Mouse (Mus musculus): ENCODE measurements at regions not wholly inside any gene's neighbourhood (a gene's known extent, or its start where the extent isn't known, plus 50 kb on each side); places are given as distances from the start of the nearest gene placed in this dataset.
"Not testable (repeated sequence)": the region's sequence is repeated elsewhere in the genome, so short reads cannot be mapped to it uniquely, and the experiment has no call there.

DNA sequence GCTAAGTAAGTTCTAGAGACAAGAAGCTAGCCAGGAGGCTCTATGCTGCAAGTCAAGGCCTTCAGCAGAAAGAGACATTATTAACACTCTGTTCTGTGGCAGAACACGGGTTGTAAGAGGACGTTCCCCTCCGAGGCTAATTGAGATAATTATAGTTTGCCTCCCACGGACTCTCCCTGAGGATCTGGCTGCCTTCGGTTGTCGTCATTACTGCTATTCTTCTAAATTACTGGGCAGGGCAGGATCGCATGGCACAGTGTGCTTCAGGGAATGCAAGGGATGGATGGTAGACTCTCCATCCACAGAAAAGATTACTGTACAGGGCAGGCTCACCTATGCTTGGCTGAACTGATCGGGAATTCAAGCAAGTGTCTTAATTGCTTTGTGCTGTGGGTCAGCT is 124.7 kb upstream of the Rgma start:
- Histone ChIP-seq H3K4me2 (replicated peaks) (no peak overlapping the region), H3K4me1 (peaks cover 10% of the 10 kb centered on the region), H3K27ac (no peak overlapping the region), H3K4me3 (no peak overlapping the region), H3K36me3 (no peaks in the 10 kb centered on the region), H3K9ac (no peak overlapping the region), H3K27me3 (no peaks in the 10 kb centered on the region), H3K9me3 (no peaks in the 10 kb centered on the region)
- 30% methylated on average over 8 of the region's 8 CpGs for WGBS
- ATAC-seq (ENCODE audit: low FRiP score, low read depth), result no peak

DNA sequence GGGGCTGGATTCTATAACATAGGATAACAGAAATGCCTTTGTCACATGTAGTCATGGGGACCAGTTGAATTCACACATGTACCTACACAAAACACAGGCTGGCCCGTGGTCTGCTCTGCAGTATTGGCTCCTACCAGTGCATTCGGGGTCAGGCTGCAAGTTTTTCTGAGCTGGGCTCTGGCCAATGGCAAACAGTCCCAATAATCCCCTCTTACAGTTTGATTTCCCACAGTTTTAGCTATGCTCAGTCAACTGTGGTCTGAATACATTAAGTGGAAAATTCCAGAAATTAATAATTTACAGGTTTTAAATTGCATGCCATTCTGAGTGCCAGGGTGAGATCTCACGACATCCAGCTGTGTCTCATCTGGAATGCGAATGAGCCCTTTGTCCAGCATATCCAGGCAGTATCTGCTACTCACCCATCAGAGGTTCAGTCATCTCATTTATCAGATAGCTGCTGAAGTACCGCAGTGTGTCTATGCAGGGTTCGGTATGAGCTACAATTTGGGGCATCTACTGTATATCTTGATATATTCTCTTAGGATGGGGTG is 124.0 kb upstream of the Rgma start:
- H3K27me3 ChIP-seq, result no peaks in the 10 kb centered on the region
- peaks cover 10% of the 10 kb centered on the region for H3K4me1 ChIP-seq
- H3K36me3 ChIP-seq, result no peaks in the 10 kb centered on the region
- H3K4me3 ChIP-seq, result no peak overlapping the region
- WGBS, result 79% methylated on average over 6 of the region's 6 CpGs
- H3K9me3 ChIP-seq, result no peaks in the 10 kb centered on the region
- no peak overlapping the region for H3K9ac ChIP-seq
- no peak for ATAC-seq (ENCODE audit: low FRiP score, low read depth)
- H3K27ac ChIP-seq, result no peak overlapping the region
- H3K4me2 ChIP-seq (replicated peaks), result no peak overlapping the region

DNA sequence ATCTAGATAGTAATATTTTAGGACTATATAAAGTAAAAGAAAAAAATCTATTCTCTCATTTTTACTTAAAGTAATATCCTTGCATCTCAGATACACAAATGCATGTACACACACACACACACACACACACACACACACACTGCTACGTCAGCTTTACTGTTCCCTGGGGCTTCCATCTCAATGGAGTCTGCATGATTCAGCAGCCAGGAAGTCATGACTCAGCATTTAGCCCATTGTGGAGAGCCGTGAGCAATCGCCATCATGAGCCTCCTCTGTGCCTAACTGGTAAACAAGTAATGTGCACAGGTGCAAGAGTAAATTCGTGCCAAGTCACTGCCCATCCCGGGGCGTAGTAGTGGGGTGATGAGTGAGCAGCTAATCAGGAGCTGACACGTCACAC is 120.3 kb upstream of the Rgma start:
- H3K4me2 ChIP-seq (replicated peaks); H3K36me3 ChIP-seq; H3K4me3 ChIP-seq; H3K4me1 ChIP-seq; H3K27me3 ChIP-seq; ATAC-seq (ENCODE audit: low FRiP score, low read depth); H3K27ac ChIP-seq; H3K9ac ChIP-seq; H3K9me3 ChIP-seq: not testable (repeated sequence)
- 81% methylated on average over 7 of the region's 7 CpGs for WGBS

DNA sequence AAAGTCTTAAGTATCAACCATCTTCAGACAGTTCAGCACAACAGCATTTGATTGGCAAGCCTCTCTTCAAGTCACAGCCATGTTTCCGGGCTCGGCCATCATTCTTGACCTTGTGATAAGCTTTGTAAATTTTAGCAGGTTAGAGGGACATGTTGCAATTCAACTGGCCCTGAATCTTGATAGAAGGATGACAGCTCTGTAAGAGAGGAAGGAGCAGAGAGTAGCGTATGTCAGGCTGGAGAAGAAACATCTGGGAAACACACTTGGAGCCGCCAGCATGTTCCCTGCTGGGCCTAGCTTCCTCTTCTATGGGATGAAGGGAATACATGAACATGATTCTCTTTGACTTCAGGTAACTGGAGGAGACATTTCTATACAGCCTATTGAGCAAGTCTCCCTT is 115.2 kb upstream of the Rgma start:
- no peak for ATAC-seq (ENCODE audit: low FRiP score, low read depth)
- 84% methylated on average over 4 of the region's 4 CpGs for WGBS

DNA sequence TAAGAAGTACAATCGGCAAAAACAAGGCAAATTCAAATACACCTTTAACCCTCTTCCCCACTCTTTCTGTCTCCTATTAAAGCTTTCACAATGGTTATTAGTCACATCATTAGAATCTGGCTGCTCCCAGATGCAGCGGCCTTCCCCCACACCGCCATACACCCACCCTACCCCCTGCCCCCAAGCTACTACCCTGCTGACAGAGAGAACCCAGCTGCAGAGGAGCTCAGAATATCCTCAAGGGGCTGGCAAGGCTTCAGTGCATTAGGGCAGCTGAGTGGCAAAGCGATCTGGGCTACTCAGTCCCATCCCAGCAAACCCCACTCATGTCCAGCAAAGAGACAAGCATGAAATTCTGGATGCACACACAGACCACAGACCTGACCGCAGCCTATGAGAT is 113.6 kb upstream of the Rgma start:
- no peak overlapping the region for H3K27ac ChIP-seq
- no peaks in the 10 kb centered on the region for H3K27me3 ChIP-seq
- no peak overlapping the region for H3K4me3 ChIP-seq
- H3K4me1 ChIP-seq, result no peaks in the 10 kb centered on the region
- no peak overlapping the region for H3K4me2 ChIP-seq (replicated peaks)
- no peaks in the 10 kb centered on the region for H3K9me3 ChIP-seq
- no peak for ATAC-seq (ENCODE audit: low FRiP score, low read depth)
- H3K9ac ChIP-seq, result no peak overlapping the region
- no peaks in the 10 kb centered on the region for H3K36me3 ChIP-seq
- WGBS, result 57% methylated on average over 5 of the region's 5 CpGs

More for the DNA sequence above, 115.2 kb upstream of the Rgma start:
- H3K27me3 ChIP-seq, result no peaks in the 10 kb centered on the region
- H3K4me1 ChIP-seq, result no peaks in the 10 kb centered on the region
- no peaks in the 10 kb centered on the region for H3K9me3 ChIP-seq
- no peak overlapping the region for H3K4me2 ChIP-seq (replicated peaks)
- no peak overlapping the region for H3K9ac ChIP-seq
- H3K36me3 ChIP-seq, result no peaks in the 10 kb centered on the region
- no peak overlapping the region for H3K27ac ChIP-seq
- no peak overlapping the region for H3K4me3 ChIP-seq

DNA sequence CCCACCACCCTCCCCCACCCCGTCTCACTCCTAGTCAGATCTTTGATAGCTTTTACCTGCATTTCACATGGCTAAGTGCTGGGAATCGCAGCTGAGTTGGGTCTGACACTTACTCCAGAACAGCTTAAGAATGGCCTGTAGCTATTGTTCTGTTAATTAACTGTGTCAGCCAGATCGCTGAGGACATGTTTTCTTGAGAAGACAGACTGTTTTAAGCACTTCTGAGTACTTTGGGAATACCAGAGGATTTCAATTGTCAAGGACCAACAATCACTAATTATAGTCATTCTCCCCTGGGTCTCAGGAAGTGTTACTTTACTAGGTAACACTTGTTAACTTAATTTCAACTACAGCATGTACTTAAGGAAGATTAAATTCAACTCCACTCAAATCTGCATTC is 112.8 kb upstream of the Rgma start:
- ATAC-seq (ENCODE audit: low FRiP score, low read depth), result no peak
- H3K27ac ChIP-seq, result no peak overlapping the region
- 46% methylated on average over 3 of the region's 3 CpGs for WGBS
- H3K9ac ChIP-seq, result no peak overlapping the region
- H3K4me2 ChIP-seq (replicated peaks), result no peak overlapping the region
- no peak overlapping the region for H3K4me3 ChIP-seq
- no peaks in the 10 kb centered on the region for H3K36me3 ChIP-seq
- H3K9me3 ChIP-seq, result no peaks in the 10 kb centered on the region
- H3K4me1 ChIP-seq, result no peaks in the 10 kb centered on the region
- no peaks in the 10 kb centered on the region for H3K27me3 ChIP-seq

DNA sequence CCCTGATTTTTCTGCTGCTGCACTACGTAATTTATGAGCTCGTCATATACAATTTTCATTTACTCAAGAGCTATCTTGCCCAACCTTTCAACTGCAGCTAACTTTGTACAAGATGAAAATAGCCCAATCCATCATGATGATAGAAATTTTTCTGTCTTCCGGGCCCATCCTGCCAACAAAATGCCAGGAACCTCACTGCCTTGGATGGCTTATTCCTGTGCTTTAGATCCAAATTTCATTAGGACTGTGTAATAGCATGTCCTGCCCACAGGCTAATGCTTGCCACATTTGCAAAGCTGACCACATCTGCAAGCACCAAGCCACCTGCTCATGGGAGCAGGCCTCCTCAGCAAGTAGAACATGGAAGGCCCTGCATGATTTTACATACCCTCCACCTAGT is 105.7 kb upstream of the Rgma start:
- Histone ChIP-seq H3K4me3 (no peak overlapping the region), H3K4me1 (no peaks in the 10 kb centered on the region), H3K9ac (no peak overlapping the region), H3K9me3 (no peaks in the 10 kb centered on the region), H3K4me2 (replicated peaks) (no peak overlapping the region), H3K36me3 (no peaks in the 10 kb centered on the region), H3K27me3 (no peaks in the 10 kb centered on the region), H3K27ac (no peak overlapping the region)
- ATAC-seq (ENCODE audit: low FRiP score, low read depth), result no peak
- 83% methylated on average over 3 of the region's 3 CpGs for WGBS

DNA sequence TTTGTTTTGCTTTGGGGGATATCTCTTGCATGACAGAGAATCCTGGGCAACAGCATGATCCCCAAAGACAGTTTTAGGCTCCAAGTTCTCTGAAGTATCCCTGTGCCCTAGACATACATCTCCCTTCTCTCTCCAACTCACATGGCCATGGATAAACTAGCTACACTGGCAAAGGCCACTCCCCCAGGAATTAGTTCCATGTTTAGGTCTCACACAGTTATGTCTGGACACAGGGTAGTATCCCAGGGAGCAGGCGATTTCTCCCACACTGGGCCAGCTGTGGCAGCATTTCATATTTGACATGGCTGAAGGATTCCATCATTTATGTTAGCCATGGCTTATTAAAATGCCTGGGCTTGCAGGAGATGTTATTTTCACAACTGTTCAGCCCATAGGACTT is 102.5 kb upstream of the Rgma start:
- no peaks in the 10 kb centered on the region for H3K27me3 ChIP-seq
- H3K9me3 ChIP-seq, result 0 out of 2 replicates have a peak, but pooled peaks cover 3% of the 10 kb centered on the region
- H3K4me1 ChIP-seq, result no peaks in the 10 kb centered on the region
- no peak overlapping the region for H3K27ac ChIP-seq
- ATAC-seq (ENCODE audit: low FRiP score, low read depth), result no peak
- 83% methylated on average over 1 of the region's 1 CpGs for WGBS
- no peaks in the 10 kb centered on the region for H3K36me3 ChIP-seq
- no peak overlapping the region for H3K4me2 ChIP-seq (replicated peaks)
- no peak overlapping the region for H3K4me3 ChIP-seq
- H3K9ac ChIP-seq, result no peak overlapping the region

DNA sequence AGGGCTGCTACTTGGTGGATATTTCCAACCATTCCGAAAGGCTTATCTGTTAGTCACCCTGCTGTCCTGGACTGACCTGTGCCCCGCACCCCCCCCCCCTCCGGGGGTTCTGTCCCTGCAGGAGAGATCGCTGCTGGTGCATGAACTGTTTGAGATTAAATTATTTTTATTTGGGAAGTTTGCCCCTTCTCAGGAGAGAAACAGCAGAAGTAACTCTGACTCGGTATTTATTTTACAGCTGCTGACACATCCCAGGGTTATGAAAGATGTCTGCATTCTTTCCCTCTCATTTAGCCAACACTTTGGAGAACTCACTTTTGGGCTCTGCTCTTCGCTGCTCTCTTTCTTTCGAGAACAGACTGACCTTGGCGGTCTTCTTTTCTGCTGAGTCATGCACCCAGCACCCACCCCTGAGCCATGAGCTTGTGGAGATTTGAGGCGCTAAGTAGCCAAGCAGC is 99.5 kb upstream of the Rgma start:
- H3K4me1 ChIP-seq, result no peaks in the 10 kb centered on the region
- no peaks in the 10 kb centered on the region for H3K36me3 ChIP-seq
- H3K27ac ChIP-seq, result no peak overlapping the region
- H3K9me3 ChIP-seq, result 0 out of 2 replicates have a peak, but pooled peaks cover 3% of the 10 kb centered on the region
- no peak overlapping the region for H3K4me3 ChIP-seq
- WGBS, result 81% methylated on average over 9 of the region's 9 CpGs
- no peak for ATAC-seq (ENCODE audit: low FRiP score, low read depth)
- no peaks in the 10 kb centered on the region for H3K27me3 ChIP-seq
- H3K4me2 ChIP-seq (replicated peaks), result no peak overlapping the region
- no peak overlapping the region for H3K9ac ChIP-seq

DNA sequence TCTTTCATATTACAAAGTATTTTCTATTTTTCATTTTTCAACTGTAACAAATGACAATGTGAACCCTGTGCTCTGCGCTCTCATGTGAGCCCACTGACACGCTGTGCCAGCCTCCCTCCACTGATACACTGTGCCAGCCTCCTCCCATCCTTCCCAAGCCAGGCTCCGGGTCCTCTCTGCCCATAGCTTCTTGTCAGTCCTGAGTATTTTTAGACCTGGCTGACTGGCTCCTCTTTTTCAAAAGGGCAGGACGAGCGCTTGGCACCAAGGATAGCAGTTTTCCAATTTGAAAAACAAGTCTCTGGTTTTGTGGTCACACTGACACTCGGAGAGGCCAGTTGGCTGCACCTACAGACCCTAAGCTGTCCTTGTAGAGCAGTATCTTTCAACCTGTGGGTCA is 96.7 kb upstream of the Rgma start:
- 90% methylated on average over 6 of the region's 6 CpGs for WGBS
- no peak overlapping the region for H3K9ac ChIP-seq
- no peak overlapping the region for H3K4me3 ChIP-seq
- no peaks in the 10 kb centered on the region for H3K4me1 ChIP-seq
- H3K4me2 ChIP-seq (replicated peaks), result no peak overlapping the region
- H3K27ac ChIP-seq, result no peak overlapping the region
- H3K9me3 ChIP-seq, result 0 out of 2 replicates have a peak, but pooled peaks cover 3% of the 10 kb centered on the region
- ATAC-seq (ENCODE audit: low FRiP score, low read depth), result no peak
- no peaks in the 10 kb centered on the region for H3K27me3 ChIP-seq
- H3K36me3 ChIP-seq, result no peaks in the 10 kb centered on the region

DNA sequence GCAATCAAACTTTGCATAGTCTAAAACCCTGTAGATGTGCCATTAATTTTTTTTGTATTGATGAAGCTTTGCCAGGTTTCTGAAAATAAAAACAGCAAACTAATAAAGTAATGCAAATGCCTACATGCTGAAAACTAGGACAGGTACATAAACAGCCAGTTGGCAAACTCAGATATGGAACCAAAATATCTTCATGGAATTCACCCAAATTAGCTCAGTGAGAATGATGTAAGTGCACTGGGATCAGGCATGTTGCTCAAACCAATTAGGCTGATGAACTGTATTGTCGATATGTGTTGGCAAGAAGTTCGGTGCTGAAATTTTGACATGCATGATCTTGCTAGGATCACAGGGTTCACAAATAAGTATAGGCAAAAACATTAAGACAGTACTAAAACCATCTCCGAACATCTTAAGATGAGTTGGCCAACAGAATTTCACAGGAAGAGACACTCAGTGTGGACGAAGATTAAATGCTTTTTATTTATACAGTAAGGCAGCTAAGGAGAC is 95.3 kb upstream of the Rgma start:
- Histone ChIP-seq H3K27ac (no peak overlapping the region), H3K36me3 (no peaks in the 10 kb centered on the region), H3K9ac (no peak overlapping the region), H3K4me1 (no peaks in the 10 kb centered on the region), H3K4me2 (replicated peaks) (no peak overlapping the region), H3K9me3 (0 out of 2 replicates have a peak, but pooled peaks cover 3% of the 10 kb centered on the region), H3K27me3 (no peaks in the 10 kb centered on the region), H3K4me3 (no peak overlapping the region)
- no peak for ATAC-seq (ENCODE audit: low FRiP score, low read depth)
- WGBS, result 89% methylated on average over 4 of the region's 4 CpGs

DNA sequence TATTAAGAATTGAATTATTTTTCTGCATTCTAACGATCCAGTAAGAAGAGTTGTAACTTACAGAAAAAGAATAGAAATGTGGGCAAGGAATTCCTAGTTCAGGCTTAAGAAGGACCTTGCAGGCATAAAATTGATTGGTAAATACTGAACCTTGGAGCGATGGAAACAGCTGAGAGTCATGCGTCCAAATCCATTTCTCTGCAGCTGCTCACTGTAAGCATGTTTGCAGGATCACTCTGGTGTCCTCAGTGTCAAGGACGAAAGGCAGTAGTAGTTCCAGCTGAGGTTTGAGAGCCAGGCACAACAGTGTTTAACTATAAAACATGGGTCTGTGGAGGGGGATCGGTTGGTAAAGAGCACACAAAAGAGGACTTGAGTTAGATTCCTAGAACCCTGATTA is 89.1 kb upstream of the Rgma start:
- Histone ChIP-seq H3K4me3 (no peak overlapping the region), H3K27ac (no peak overlapping the region), H3K9ac (no peak overlapping the region), H3K36me3 (no peaks in the 10 kb centered on the region), H3K4me2 (replicated peaks) (no peak overlapping the region), H3K27me3 (no peaks in the 10 kb centered on the region), H3K9me3 (no peaks in the 10 kb centered on the region), H3K4me1 (no peaks in the 10 kb centered on the region)
- ATAC-seq (ENCODE audit: low FRiP score, low read depth), result no peak
- 74% methylated on average over 5 of the region's 5 CpGs for WGBS

DNA sequence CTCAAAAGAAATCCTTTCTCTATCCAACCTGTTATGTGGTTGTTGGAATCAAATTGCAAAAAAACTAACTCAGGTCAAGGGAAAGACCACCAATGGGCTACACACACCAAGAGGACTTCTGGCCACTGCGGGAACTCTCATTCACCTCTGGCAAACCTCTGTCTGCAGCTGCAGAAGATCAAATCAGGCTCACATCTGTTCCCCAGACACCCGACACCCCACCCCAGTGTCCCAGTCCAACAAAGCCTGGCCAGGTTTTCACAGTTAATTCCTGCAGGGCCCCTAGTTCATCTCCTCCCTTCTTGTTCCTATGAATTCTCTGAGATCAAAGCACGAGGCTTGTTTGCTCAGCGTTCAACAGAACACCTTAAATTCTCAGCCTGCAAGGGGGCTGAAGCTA is 82.0 kb upstream of the Rgma start:
- no peak overlapping the region for H3K4me3 ChIP-seq
- H3K9ac ChIP-seq, result no peak overlapping the region
- 0 out of 2 replicates have a peak, but pooled peaks cover 1% of the 10 kb centered on the region for H3K27me3 ChIP-seq
- no peaks in the 10 kb centered on the region for H3K9me3 ChIP-seq
- WGBS, result 12% methylated on average over 4 of the region's 4 CpGs
- no peak overlapping the region for H3K4me2 ChIP-seq (replicated peaks)
- no peaks in the 10 kb centered on the region for H3K36me3 ChIP-seq
- peak; percentile 67; the same call in 1 of the 2 replicates for ATAC-seq (ENCODE audit: low FRiP score, low read depth)
- peak overlapping the region; percentile 23; the same call in 1 of the 2 replicates for H3K27ac ChIP-seq
- peaks cover 16% of the 10 kb centered on the region for H3K4me1 ChIP-seq
